Mouse (Mus musculus): Measurements from ENCODE around the gene Nr5a2.

The Nr5a2 gene

DNA sequence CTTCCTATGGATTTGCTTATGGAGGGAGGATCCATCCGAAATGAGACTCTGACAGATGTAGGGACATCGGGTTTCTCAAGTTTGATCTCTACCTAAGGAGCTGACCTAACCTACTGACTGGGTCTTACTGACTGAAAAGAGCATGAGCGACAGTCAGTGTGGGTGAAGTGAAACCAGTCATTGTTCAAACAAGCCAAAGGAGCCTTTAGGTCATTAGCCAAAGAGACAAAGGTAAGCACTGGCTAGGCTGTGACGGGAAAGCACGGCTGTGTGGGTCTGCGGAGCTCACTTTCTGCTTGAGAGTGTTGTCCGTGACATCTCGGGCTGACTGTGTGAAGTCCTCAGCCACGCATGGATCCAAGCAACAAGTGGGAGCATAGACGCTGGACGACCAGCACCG lies 50.1 kb downstream of the Nr5a2 start:
- no peak for DNase-seq (ENCODE audit: low spot score)

DNA sequence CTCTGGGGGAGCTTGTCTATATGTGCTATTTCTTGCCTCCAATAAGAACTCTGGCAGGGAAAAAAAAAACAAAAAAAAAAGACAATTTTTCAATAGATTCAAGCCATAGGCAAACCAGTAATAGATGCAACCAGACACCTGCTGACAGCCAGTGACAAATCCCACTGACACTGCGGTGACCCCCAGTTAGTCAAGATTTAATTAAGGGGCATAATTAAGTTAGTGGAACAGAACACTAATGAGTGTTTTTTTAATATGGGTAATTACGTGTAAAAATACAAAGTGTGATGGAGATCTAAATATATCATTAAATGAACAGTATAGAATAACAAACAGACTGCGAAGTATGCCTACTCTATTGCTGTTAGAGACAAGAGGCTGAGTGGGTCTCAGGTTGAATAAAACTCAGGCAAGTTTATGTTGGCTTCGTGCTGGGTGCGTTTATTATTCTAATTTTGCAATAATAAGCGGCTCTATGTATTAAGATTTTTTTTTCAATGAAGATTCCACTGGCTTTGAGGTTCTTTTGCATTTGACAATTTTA lies 50.7 kb downstream of the Nr5a2 start:
- DNase-seq (ENCODE audit: low spot score), result no peak

DNA sequence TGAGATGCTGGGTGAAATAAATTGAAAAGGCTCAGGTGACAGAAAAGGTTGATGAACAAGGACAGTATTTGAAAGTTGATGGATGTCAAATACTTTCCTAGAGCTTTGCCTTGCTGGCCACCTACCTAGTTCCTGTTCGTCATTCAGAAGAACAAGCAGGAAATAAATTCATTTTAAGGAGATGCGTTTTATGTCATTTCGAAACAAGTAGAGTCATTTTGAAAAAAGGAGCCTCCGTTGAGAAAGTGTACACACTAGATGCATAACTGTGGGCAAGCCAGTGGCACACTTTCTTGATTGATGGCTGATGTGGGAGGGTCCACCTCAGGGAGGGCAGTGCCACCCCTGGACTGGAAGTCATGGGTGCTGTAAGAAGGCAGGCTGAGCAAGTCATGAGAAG lies 62.1 kb downstream of the Nr5a2 start:
- DNase-seq (ENCODE audit: low spot score), result no peak

DNA sequence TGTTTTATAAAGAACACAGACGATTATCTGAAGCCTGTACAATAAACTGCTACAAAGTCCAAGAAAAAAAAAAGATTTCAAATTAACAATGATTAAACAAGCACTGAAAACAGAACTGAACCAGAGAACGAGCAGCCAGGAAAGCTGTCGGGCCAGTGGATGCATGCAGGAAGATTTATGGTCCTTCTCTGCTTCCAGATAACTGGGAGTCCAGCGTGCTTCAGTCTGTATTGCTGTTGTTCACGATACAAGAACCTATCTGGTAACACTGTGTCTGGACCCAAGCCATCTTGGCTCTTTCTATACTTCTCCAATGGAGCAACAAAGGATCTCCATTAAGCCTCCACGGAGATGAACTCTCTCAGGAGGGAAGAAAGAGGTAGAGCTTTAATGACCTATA lies 63.9 kb downstream of the Nr5a2 start:
- no peak for DNase-seq (ENCODE audit: low spot score)

DNA sequence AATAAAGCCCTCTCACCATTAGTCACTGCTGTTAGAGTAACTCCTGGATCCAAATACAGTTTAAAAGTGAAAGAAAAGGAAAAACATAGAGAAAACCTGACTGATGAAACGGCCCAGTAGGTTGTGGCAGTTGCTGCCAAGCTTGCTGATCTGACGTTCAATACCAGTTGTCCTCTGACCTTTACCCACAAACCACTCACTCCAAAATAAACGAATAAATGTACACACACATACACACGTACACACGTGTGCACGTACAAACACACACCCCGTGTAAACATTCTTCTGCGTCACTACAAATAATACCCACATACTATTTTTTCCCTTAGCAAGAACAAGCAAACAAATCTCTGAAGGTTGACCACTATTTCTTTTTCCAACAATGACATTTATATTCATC lies 64.4 kb downstream of the Nr5a2 start:
- no peak for DNase-seq (ENCODE audit: low spot score)

DNA sequence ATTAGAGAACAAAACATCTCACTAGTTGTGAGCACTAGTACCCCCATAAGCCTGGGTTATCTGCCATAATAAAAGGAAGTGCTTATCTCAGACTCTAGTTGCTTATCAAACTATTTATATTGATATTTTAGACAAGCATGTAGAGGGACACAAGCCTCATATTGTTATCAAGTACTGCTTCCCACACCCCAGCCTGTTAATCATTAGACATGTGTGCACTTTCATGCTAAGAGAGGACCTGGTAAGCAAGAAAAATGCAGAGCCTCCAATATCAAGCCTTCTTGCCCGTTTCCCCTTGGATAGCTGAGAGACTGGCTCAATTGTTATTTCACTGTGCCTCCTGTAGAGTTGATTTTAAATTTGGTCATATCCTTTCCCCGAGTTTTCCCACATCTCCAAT lies 65.5 kb downstream of the Nr5a2 start:
- DNase-seq (ENCODE audit: low spot score), result no peak

DNA sequence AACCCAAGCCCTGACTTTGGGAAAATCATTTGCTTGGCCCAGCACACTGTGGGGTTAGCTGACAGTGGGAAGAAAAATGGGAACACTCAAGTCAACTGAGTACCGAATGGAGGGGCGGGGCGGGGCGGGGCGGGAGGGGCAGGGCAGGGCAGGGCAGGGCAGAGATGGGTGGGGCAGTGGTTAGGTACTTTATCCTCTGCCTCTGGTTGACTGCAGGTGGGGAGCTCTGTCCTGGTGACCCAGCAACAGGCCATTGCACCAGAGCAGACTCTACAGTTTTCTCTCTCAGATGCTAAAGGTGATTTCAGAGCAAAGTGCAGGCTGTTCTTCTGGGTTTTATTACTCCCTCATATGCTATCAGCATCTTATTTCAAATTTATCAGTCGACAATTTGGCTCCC lies 67.1 kb downstream of the Nr5a2 start:
- no peak for DNase-seq (ENCODE audit: low spot score)

DNA sequence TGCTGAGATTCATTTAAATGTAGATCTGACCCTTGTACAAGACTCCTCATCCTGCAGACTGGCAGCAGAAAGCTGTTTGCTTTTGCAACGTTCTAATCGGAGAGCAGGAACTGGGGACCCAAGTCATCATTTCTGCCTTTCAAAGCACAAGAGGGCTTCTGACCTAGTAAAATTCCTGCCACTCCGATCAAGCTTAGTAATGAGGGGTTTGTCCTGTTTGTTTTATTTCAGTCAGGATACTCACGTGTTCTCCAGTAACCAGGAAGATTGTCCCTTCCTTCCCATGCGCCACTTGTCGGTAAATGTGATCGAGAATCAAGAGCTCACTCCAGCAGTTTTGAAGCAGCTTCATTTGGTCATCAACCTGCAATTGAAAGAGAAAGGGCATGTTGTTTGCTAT lies 69.8 kb downstream of the Nr5a2 start:
- DNase-seq (ENCODE audit: low spot score), result no peak

DNA sequence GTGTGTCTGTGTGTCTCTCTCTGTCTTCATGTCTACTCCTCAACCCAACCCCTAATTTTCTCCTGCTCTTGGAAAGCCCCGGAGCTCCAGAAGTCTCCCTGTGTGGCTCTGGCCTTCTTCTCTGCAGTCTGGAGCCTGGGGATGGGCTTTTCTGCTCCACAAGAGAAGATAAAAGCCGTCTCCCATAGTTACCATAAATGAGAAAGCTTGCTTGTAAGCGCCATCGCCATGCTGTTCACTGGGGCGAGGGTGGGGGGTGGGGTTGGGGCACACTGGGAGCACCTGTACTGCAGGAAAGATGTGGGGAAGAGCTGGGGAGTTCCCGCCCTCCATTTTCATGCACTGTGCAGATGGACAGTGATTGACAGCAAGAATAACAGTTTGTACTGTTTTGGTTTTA lies 71.5 kb downstream of the Nr5a2 start:
- no peak for DNase-seq (ENCODE audit: low spot score)

DNA sequence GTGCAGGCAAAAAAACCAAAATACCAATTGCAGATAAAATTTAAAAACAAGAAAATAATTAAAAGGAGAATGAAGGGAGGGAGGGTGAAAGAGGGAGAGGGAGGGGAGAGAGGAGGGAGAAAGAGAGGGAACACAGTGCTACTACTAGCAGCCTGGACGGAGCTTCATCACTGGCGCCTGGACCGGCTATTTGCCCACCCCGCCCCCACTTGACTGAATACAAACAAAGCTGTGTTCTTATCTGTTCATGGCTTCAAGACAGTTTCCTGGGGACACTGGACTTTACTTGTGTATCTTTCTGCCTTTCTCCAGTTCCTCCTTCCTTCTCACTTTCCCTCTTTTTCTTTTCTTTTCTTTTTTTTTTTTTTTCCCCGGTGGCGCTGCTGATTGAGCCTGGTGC lies 73.6 kb downstream of the Nr5a2 start:
- no peak for DNase-seq (ENCODE audit: low spot score)

DNA sequence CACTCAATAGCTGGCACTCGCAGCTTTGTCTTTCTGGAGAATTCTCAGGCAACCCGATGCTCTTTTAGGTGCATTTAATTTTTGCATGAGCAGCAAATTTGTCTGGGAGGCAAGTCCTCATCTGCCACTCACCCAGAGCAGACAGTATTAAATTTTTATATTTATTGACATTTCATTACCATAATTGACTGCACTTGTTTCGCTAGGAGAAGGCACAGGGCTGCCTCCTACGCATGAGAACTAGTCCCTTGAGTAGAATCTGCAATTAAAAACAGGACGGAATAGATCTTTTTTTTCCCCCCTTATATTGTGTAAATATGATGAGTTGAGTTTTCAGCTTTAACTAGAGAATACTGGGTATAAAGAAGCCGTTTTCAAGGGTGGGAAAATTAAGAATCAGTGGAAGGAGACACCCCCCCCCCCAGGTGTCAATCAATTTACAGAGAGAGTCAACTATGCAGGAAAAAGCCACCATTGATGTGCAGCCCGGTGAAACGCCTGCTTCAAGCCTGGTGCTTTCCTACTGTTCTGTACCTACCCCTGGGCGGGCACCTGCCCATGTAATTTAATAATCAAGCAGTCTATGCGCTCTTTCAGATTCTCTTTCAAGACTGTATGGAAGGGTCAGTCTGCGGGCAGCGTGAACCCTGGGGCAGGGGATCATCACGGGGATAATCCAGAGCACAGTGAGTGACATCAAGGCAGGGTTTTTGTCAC lies 76.6 kb downstream of the Nr5a2 start:
- DNase-seq (ENCODE audit: low spot score), result no peak

DNA sequence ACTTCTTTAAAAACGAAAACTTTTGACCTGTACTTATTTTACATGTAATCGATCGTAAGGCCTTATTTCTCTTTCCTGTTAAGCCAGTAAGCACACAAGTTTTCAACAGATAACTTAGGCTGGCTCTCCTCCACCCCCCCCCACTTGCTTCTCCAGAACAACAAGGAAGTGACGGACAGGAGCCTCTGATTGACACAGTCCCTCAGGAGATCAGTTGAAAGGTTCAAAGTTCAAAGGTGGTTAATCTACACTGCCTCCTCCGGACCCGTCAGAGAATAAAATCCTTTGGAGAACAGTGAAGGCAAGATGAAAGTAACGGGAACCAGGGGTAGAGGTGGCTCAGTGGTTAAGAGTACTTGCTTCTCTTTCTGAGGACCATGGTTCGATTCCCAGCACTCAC lies 80.0 kb downstream of the Nr5a2 start:
- no peak for DNase-seq (ENCODE audit: low spot score)

DNA sequence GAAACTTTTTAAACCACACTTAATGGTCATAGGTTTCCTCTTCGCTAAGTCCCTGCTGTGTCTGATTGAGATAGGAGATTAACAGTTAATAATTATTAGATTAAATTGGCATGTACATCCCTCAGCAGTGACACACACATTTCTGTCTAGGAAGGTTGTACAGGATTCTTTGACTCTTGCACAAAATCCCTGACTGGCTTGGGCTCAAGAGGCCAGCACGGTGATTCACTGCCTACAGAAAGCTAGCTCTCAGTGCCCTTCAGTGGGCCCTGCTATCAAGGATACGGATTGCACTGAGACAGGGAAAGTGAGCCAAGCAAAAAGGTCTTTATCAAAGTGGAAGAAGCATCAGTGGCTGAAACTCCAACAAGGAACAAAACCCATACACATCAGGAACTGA lies 85.2 kb downstream of the Nr5a2 start:
- no peak for DNase-seq (ENCODE audit: low spot score)

DNA sequence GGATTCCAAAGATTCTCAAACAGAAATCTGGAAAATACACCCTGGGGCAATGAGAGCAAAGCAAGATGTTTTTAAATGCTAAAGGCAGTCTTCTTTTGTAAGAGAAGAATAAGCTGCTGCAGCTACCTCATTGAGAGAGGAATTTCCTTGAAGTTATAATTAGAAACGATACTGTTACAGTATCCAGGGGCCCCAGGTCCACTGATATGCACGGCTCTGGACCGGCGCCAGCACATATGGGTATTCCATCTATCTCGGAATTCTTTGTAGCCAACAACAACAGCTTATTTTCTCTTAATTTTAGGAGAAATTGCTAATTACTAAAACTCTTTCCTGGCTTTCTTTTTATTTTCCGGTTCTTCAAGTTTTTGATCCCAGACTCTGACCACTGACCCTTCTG lies 91.3 kb downstream of the Nr5a2 start:
- peak; percentile 77 for DNase-seq (ENCODE audit: low spot score)

DNA sequence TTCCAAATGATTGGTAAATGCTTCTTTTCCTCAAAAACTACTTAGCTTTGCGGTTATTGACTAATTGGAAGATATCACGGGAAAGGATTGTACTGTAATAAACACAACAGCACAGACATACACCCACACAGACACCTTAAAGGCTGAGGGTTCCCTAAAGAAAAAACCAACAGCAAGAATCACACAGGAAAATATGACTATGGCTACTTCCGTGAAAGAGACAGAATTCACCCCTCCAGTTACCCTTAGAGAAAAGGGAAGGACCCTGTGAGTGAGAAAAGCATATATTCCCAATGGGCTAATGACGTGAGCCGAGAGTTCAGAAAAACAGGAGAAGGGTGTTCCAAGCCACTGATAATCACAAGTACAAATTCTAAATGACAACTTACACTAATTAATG lies 92.0 kb downstream of the Nr5a2 start:
- no peak for DNase-seq (ENCODE audit: low spot score)

DNA sequence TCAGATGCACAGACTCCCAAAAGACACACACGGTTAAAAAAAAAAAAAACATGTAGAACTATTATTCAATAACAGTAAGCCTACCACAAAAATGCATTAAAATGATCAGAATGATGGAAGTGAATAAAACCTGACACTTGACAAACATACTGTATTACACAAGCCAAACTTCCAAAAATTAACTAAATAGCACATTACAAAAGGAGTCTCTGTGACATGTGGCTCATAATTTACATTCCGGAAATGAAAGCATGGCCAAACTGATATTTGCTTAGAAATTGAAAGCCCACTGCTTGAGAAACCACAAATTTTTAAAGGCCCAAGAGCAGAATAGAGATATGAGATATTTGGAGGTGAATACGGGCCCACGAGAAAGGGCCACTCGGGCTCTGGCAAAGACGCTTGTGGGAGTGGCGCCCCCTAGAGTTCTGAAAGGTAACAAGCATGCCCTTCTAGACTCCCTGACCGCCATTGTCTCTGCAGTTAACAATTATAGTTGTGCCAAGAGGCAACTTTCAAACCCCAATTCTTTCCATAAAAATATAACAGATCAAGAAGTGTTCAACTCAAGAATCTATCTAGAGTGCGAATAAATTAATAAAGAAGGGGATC lies 93.7 kb downstream of the Nr5a2 start:
- DNase-seq (ENCODE audit: low spot score), result peak; percentile 64

DNA sequence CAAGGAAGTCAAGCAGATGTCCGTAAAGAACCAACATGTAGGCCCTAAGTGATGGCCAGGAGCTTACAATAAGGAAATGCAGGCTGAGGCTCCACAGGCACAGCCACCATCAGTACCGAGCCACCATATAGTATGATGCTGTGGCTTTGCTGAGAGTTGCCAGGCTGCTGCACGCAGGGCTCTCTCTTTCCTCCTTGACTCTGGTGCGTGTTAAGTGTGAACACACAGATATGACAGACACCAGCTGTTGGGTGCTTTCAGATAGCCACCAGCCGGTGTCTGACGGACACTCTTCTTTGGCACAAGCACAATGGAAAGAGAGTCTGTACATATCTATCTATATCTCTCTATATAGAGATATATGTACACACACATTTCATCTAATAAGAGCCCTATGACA lies 97.0 kb downstream of the Nr5a2 start:
- DNase-seq (ENCODE audit: low spot score), result peak; percentile 19

DNA sequence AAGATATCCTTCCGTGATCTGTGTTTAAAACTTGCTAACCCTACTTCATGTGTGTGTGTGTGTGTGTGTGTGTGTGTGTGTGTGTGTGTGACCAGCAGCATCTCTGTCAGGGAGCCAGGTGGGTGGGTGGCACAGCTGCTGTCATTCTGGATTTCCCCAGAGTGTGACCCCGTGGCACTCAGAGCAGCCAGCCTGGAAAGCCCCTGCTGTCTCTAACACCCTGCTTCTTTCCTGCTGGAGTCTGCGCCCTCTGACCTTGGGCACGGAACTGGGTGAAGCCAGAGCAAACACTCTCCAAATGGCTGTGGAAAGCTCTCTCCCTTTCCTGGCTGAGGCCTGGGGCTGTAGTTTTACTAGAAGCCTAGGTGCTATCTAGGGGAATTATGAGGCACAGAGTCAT lies 100.8 kb downstream of the Nr5a2 start:
- DNase-seq (ENCODE audit: low spot score), result no peak

DNA sequence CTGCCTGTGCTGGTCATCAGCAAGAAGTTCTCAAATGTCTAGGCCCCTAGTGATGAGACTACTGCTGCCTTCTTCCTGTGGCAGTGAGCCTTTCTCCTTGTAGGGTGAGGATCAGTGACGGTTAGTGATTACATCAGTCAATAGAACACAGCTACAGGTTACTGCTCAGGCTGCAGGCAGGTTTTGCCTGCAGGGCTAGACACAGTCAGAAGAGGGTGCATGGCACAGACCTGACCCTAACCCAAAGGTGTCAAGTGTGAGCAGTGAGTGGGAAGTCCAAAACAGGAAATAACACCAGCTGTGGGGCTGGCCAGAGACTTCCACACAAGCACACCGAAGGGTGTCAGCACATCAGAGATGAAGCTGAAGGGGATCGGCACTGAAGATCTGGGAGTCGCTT lies 101.5 kb downstream of the Nr5a2 start:
- DNase-seq (ENCODE audit: low spot score), result no peak

DNA sequence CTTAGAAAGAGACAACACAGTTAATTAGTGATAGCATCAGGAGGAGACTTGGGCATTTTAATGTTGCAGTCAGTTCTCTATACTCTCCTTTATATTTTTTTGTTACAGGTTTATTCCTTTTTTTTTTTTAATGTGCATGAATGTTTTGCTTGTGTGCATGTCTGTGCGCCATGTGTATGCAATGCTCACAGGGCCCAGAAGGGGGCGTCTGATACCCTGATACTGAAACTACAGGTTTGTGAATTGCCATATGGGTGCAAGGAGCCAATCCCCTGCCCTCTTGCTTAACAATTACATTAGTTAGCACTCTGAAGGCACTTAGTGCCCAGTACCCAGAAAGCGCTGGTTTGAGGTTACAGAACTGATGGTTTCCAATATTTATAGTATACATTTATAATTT lies 104.1 kb downstream of the Nr5a2 start:
- peak; percentile 46 for DNase-seq (ENCODE audit: low spot score)

DNA sequence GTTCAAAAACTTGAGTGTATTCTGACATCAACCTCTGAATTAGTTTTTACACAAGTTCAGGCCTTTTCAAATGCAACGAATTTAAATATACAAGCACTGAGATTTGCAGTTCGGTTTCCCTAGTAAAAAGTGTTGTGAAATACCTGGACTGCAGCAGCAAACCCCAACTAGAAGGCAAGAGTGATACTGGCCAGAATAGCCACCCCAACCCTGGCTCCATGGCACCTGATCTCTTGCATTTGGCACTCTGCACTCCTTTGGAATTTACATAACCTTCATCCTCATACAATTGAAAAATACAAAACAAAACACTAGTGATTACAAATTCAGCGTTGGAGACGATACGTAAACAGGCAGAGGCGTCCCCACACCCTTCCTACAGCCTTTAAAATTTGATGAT lies 111.5 kb downstream of the Nr5a2 start:
- DNase-seq (ENCODE audit: low spot score), result peak; percentile 3

DNA sequence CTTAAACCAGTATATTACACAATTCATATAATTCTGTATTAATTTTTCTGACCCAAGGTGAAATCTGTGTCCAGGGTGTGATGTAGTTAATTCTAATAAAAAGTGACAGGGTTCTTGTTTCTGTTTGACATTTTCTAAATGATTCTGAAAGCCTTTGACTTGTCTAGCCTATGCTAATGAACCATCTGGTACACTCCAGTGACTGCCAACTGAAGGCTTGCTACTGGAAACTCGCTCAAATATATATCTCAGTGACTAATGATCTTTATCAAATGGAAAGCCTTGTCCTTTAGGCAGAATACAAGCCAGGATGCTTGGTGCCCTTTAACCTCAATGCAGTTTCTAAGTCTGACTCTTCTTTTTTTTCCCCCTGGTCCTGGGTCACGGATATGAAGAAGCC lies 114.2 kb downstream of the Nr5a2 start:
- peak; percentile 12 for DNase-seq (ENCODE audit: low spot score)

DNA sequence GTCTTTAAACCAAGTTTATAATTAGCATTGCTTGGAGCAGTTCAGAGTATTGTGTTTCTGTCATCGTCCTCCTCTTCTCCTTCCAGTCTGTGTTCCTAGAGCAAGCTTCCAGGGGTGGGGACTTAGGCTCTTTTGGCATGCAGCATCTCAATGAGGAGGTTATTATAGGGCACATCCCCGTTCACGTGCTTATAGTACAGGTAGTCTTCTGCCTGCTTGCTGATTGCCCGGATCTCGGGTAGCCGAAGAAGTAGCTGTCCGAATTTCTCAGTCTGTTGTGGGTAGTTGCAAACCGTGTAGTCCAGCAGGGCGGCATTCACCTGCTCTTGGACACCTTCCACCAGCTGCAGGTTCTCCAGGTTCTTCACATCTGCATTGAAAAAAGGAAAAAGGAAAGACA lies 114.9 kb downstream of the Nr5a2 start:
- DNase-seq (ENCODE audit: low spot score), result no peak

DNA sequence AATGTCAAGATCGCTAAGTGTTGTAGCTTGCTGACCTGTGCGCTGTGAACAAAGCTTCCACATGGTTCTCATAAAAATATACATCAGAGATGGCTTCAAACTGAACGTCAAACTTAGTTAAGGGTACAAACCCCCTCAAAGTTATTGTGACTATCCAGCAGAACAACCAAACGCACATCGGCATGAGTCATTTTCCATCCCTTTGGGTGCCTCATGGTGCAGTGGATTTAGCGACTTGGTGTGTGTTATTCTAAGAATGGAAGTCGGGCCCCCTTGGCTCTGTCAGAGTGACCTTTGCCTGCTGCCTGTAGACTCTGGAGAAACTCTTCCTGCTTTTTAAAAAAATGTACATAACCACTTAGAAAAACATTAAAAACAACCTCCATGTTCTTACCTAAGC lies 119.7 kb downstream of the Nr5a2 start:
- DNase-seq (ENCODE audit: low spot score), result no peak
